17 mouse cellular contexts compared by ENCODE assay signal in the genomic region with DNA sequence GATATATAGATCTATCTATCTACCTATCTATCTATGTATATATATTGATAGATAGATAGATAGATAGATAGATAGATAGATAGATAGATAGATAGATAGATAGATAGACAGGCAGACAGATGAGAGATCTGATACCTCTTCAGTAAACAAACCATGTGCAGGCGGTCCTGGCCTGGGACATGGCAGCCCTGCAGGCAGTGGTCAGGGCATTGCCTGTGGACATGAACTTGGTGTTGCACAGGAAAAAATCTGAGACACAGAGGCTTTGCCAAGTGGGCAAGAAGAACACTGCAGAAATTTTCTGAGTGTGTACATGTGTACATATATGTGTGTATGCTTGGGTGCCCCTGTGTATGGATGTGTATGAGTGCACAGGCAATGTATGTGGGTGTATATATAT. TPM values are rescaled to one million over a fixed set of nuclear protein-coding genes. Genes with fewer than 3 reads are reported as not detected.
"Had no signal": no experiment of that assay in that cellular context is flagged by ENCODE, and none has a peak within 500 bp of the region (broad histone marks: within the 10 kb centered on the region; RNA-seq: fewer than 3 reads in every experiment).

No protein-coding gene starts in this region.

- H3K4me2 ChIP-seq: neural tube, embryonic 13.5 days; neural tube, embryonic 15.5 days; stomach, embryonic 15.5 days had no signal

- H3K4me1 ChIP-seq: stomach, embryonic 15.5 days had no signal

- H3K9ac ChIP-seq: neural tube, embryonic 13.5 days; neural tube, embryonic 15.5 days; stomach, embryonic 15.5 days had no signal

- H3K9me3 ChIP-seq: neural tube, embryonic 13.5 days; neural tube, embryonic 15.5 days; stomach, embryonic 15.5 days had no signal

- H3K4me3 ChIP-seq: neural tube, embryonic 13.5 days; neural tube, embryonic 15.5 days; stomach, embryonic 15.5 days had no signal

- DNase-seq: retina, postnatal 1 day; right cerebral cortex, adult 18-20 months; right cerebral cortex, postnatal 14 days; right cerebral cortex, postnatal 25 days; right cerebral cortex, postnatal 4 days; spleen, adult 18-20 months; thymus, adult 18-20 months; thymus, adult 2 months; thymus, postnatal 14 days; thymus, postnatal 25 days; thymus, postnatal 36 days; thymus, postnatal 4 days had no signal

- H3K27ac ChIP-seq: neural tube, embryonic 13.5 days; neural tube, embryonic 15.5 days; stomach, embryonic 15.5 days; stomach, postnatal 0 days had no signal

- H3K27me3 ChIP-seq: neural tube, embryonic 13.5 days; neural tube, embryonic 15.5 days; stomach, embryonic 15.5 days had no signal

- H3K36me3 ChIP-seq: neural tube, embryonic 13.5 days; neural tube, embryonic 15.5 days; stomach, embryonic 15.5 days had no signal

RNA-seq across cellular contexts. Expression of a gene that starts 26.8 kb away (rescaled TPM):
- total RNA-seq: neutrophil, adult 5-6 weeks had no signal
